Mouse (Mus musculus) limb, embryonic 11.5 days (tissue): ENCODE measurements at regions not wholly inside any gene's neighbourhood (a gene's known extent, or its start where the extent isn't known, plus 50 kb on each side); places are given as distances from the start of the nearest gene placed in this dataset.
"Not testable (repeated sequence)": the region's sequence is repeated elsewhere in the genome, so short reads cannot be mapped to it uniquely, and the experiment has no call there.

Experiments
- ATAC-seq: fragments of 200-750 bp; cut with Nextera tagmentation; 2 replicates; pipeline ENCODE4 v1.8.0; 2017; ENCODE audit warnings: low read depth; ENCODE audit not compliant: insufficient number of reproducible peaks, low FRiP score, low TSS enrichment
- DNase-seq: peaks from one replicate; pipeline ENCODE4 v3.0.0-alpha.2; 2015; ENCODE audit warnings: low spot score
- H3K27ac ChIP-seq: fragments of 300-500 bp; sonication (generic); replicated peaks from 2 replicates; pipeline ENCODE4 v1.5.1; 2014; ENCODE audit warnings: low read depth, mild to moderate bottlenecking, low read length
- H3K27me3 ChIP-seq: fragments of 300-500 bp; sonication (generic); 2 replicates; pipeline ENCODE4 v1.6.1; 2014; ENCODE audit warnings: mild to moderate bottlenecking, low read length, mixed read lengths; ENCODE audit not compliant: control insufficient read depth, insufficient read depth
- H3K36me3 ChIP-seq: fragments of 300-500 bp; sonication (generic); 2 replicates; pipeline ENCODE4 v1.6.1; 2014; ENCODE audit warnings: mild to moderate bottlenecking, low read length, moderate library complexity, mixed read lengths; ENCODE audit not compliant: control insufficient read depth, insufficient read depth
- H3K4me1 ChIP-seq: fragments of 300-500 bp; sonication (generic); 2 replicates; pipeline ENCODE4 v1.6.1; 2014; ENCODE audit warnings: low read length, mixed read lengths; ENCODE audit not compliant: control insufficient read depth, insufficient read depth
- H3K4me2 ChIP-seq: fragments of 300-500 bp; sonication (generic); 2 replicates; pipeline ENCODE4 v1.6.1; 2014; ENCODE audit warnings: low read depth, mild to moderate bottlenecking, moderate library complexity; ENCODE audit not compliant: severe bottlenecking
- H3K4me3 ChIP-seq: fragments of 300-500 bp; sonication (generic); 2 replicates; pipeline ENCODE4 v1.5.1; 2014; ENCODE audit warnings: low read depth, low read length
- H3K9ac ChIP-seq: fragments of 300-500 bp; sonication (generic); 2 replicates; pipeline ENCODE4 v1.6.1; 2014; ENCODE audit warnings: mild to moderate bottlenecking, low read length
- H3K9me3 ChIP-seq: fragments of 300-500 bp; sonication (generic); 2 replicates; pipeline ENCODE4 v1.6.1; 2016; ENCODE audit warnings: low read length; ENCODE audit not compliant: control insufficient read depth
- WGBS: fragments of 180-500 bp; shearing (Covaris S2); extraction: QIAGEN DNeasy Blood & Tissue Kit; methylation state at CpG from one replicate; pipeline ENCODE4 v1.1.7; 2014; 5-methylcytosine and 5-hydroxymethylcytosine counted together

DNA sequence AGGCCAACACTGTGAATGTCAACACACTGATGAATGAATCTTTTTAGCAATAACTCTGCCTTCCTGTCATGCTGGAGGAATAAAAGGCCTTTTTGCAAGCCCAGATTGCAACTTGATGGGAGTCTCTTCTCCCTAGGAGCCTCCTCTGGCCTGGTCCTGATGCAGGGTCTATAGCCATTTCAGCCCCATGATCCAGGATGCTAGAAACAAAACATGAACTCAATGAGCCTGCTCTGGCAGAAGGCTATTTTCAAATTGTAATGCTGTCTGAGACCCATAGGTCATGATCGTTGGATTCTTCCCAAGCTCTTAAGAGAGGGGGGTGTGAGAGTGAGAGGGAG is 352.1 kb downstream of the Plekhb2 start:
- Histone ChIP-seq H3K4me3 (no peak overlapping the region), H3K4me1 (no peaks in the 10 kb centered on the region), H3K27ac (no peak overlapping the region), H3K9ac (no peak overlapping the region), H3K36me3 (no peaks in the 10 kb centered on the region), H3K4me2 (no peak overlapping the region), H3K9me3 (no peaks in the 10 kb centered on the region; the same call in 1 of the 2 replicates), H3K27me3 (no peaks in the 10 kb centered on the region)
- ATAC-seq (no peak), DNase-seq (no peak)
- WGBS: 82% methylated on average over 1 of the region's 1 CpGs

DNA sequence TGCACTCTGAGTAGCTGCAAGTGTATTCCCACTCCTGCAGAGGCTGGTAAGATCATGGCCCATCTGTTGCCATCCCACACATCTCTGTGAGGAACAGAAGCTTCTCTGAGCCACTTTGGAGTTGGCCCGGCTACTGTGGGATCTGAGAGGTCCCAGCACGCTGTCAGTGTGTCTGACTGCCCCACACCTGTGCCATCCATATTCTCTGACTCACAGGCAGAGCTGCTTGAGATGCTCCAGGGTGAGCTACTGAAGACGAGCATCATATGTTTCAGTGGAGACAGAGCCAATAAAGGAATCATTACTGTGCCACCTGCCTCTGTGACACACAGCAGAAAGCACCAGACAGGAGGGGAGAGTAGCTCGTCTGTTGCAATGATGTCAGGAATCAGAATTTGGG is 352.8 kb downstream of the Plekhb2 start:
- Histone ChIP-seq H3K9me3 (no peaks in the 10 kb centered on the region; the same call in 1 of the 2 replicates), H3K4me3 (no peak overlapping the region), H3K4me2 (no peak overlapping the region), H3K27me3 (no peaks in the 10 kb centered on the region), H3K27ac (no peak overlapping the region), H3K4me1 (no peaks in the 10 kb centered on the region), H3K9ac (no peak overlapping the region), H3K36me3 (no peaks in the 10 kb centered on the region)
- WGBS: 85% methylated on average over 4 of the region's 4 CpGs
- ATAC-seq: no peak
- DNase-seq: no peak

DNA sequence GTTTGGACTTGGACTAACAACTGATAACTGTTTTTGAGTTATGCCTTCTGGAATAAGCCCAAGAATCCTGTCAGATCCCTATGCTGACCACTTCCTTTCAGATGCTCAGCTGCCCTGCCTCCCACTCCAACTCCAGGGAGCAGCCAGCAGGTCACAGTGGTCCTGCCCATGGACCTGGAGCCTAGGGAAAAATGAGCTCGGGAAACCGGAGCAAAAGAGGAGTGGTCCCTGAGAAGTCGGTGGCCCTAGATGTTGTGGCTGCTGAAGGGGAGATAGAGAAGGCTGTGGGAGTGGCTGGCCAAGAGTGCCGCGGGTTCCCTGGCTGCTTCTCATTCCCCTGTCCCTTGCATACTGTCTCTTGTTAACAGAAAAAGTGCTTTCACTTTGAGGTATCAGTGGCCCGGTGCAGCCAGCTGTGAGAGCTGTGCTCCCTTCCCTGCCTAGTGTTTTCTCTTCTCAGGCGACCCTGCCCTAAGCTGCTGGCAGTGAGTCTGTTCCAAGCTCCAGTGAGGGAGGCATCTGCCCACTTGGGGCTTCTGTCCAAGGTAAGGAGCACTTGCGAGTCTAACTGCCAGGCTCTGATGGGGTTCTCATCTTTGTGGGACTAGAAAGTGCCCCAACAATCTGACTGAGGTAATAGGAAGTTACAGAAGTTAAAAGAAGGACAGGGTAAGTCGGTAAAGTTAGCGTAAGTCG is 357.2 kb downstream of the Plekhb2 start:
- Histone ChIP-seq H3K9me3 (no peaks in the 10 kb centered on the region), H3K4me2 (no peak overlapping the region), H3K4me3 (no peak overlapping the region), H3K27ac (no peak overlapping the region), H3K4me1 (no peaks in the 10 kb centered on the region), H3K36me3 (no peaks in the 10 kb centered on the region), H3K27me3 (no peaks in the 10 kb centered on the region), H3K9ac (no peak overlapping the region)
- 82% methylated on average over 11 of the region's 11 CpGs for WGBS
- DNase-seq (no peak), ATAC-seq (no peak)

DNA sequence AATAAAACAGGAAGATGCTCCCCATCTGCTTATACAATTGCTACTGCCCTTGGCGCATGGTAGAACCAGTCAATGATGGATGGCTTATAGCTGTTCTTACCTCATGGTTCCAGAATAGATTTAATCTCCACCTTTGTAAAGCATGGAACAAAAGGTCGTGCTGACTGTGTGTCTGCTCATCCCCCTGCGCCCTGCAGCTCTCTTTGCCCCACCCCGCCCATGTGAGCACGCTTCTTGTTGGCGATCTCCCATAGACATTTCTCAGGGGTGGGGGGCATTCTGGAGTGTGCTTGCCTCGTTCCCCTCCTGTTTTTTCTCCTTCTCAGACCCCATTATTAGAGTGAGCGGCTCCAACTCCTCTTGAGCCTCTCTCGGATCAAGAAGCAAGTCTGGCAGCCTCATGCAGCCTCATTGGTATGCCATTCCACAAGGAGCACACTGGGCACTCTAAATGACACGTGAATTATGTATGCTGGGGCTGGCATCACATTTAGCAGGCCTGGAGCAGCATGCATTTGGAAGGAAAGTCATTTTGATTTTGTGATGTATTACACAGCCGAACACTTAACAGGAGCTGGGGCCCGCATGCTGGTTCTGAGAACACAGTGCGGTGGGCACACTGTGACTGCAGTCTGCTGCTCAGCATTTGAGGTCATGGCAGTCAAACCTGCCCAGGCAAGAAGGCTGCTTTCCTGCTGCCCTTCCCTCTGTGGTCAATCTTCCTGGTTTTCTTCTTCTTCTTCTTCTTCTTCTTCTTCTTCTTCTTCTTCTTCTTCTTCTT is 362.5 kb downstream of the Plekhb2 start:
- WGBS: 85% methylated on average over 13 of the region's 13 CpGs
- no peak overlapping the region for H3K4me3 ChIP-seq
- H3K27me3 ChIP-seq: no peaks in the 10 kb centered on the region
- H3K4me2 ChIP-seq: no peak overlapping the region
- no peaks in the 10 kb centered on the region for H3K9me3 ChIP-seq
- no peak for DNase-seq
- ATAC-seq: no peak
- no peak overlapping the region for H3K9ac ChIP-seq
- H3K27ac ChIP-seq: no peak overlapping the region
- H3K36me3 ChIP-seq: no peaks in the 10 kb centered on the region
- no peaks in the 10 kb centered on the region for H3K4me1 ChIP-seq

DNA sequence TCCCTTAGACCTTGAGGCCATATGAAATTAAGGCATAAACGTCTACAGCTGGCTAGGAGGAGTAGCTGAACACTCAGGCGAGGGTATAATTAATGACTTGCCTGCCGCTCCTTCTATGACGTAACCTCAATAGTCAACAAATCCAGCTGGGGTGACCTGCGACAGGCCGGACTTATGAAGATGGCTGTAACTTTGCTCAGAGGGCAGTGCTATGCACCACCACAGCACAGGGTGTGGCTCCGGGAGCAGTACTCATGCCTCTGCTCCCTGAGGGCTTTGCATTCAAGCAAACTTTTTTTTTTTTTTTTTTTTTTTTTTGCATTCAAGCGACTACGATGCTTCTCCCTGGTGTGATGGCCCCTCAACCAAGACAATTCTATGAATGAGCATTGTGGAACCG is 364.1 kb downstream of the Plekhb2 start:
- ATAC-seq (no peak), DNase-seq (no peak)
- Histone ChIP-seq H3K9ac (no peak overlapping the region), H3K27me3 (no peaks in the 10 kb centered on the region), H3K9me3 (no peaks in the 10 kb centered on the region), H3K4me1 (no peaks in the 10 kb centered on the region), H3K4me2 (no peak overlapping the region), H3K27ac (no peak overlapping the region), H3K36me3 (no peaks in the 10 kb centered on the region), H3K4me3 (no peak overlapping the region)
- WGBS: 78% methylated on average over 10 of the region's 10 CpGs

DNA sequence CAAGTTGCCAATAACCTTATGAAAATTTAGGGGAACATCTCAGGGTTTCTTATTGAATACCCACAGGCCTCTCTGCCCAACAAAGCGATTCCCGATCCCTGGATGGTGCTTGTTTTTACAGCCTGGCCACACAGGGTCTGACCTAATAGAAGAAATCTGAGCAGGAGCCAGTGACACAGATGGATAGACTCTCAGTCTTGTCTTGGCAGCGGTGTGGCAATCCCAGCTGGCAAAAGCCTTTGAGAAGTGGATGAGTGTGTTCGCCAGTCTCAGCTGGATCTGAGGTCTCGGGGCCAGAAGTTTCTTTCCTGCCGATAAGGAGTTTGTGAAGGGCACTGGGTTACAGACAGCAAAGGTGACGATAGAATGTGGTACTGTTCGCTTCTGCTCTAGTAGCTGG is 366.6 kb downstream of the Plekhb2 start:
- DNase-seq: no peak
- Histone ChIP-seq H3K4me3 (no peak overlapping the region), H3K9ac (no peak overlapping the region), H3K27me3 (no peaks in the 10 kb centered on the region), H3K9me3 (no peaks in the 10 kb centered on the region), H3K4me2 (no peak overlapping the region), H3K36me3 (no peaks in the 10 kb centered on the region), H3K4me1 (no peaks in the 10 kb centered on the region), H3K27ac (no peak overlapping the region)
- no peak for ATAC-seq
- WGBS: 80% methylated on average over 8 of the region's 8 CpGs

DNA sequence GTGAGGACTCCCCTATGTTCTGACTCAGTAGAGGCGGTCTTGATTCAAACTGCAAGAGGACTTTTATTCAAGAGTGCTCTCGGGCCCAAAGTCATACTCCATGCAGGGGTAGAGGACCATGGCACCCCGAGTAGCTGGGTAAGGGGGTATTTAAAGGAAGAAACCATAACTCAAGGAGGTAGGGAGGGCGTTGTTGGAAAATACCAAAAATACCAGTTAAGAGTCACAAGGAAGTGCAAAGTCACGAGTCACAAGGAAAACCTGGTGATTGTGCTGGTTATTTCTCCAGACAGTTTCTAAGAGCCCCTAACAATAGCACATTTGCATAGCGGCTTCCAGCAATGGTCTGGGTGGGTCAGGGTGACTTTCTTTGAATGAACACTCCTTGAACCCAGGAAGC is 370.4 kb downstream of the Plekhb2 start:
- not testable (repeated sequence) for DNase-seq, H3K27ac ChIP-seq, H3K9ac ChIP-seq, H3K36me3 ChIP-seq, H3K27me3 ChIP-seq, H3K9me3 ChIP-seq, H3K4me3 ChIP-seq, ATAC-seq, H3K4me1 ChIP-seq, H3K4me2 ChIP-seq
- 90% methylated on average over 6 of the region's 6 CpGs for WGBS

DNA sequence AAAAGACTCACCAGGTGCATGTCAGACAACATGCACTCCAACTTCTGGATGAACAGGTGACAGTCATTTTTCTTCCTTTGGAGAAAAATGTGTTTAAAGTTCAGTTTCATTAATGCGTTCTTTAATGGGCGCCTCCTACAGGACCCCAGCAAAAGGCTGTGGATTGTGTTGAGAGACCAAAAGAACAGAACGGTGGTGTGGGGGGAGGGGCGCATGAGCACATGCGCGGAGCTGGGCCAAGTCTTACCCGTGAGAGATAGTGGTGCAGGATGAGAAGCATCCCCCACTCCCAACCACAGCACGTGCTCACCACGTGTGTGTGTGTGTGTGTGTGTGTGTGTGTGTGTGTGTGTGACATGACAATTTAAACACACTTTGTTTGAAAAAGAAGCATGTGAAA is 371.0 kb downstream of the Plekhb2 start:
- no peak overlapping the region for H3K4me3 ChIP-seq
- no peak overlapping the region for H3K9ac ChIP-seq
- H3K4me2 ChIP-seq: no peak overlapping the region
- no peaks in the 10 kb centered on the region for H3K36me3 ChIP-seq
- DNase-seq (no peak), ATAC-seq (no peak)
- no peaks in the 10 kb centered on the region for H3K9me3 ChIP-seq
- no peaks in the 10 kb centered on the region for H3K27me3 ChIP-seq
- 85% methylated on average over 9 of the region's 9 CpGs for WGBS
- H3K4me1 ChIP-seq: no peaks in the 10 kb centered on the region
- H3K27ac ChIP-seq: no peak overlapping the region
